Mouse (Mus musculus): Measurements from ENCODE around the gene Hspb1.

Gene Hspb1

GRCm38 (mm10) chr5:135888405-135889215 is 891 bp downstream of the Hspb1 start:
- DNase-seq (ENCODE audit: low read depth, low spot score) = peak; percentile 25

- DNase-seq (ENCODE audit: low read depth, low spot score) = no peak
These were observed 2.6 kb downstream of the Hspb1 start for GRCm38 (mm10) chr5:135890323-135890722.

GRCm38 (mm10) chr5:135890920-135891319 is 3.2 kb downstream of the Hspb1 start:
- DNase-seq (ENCODE audit: low read depth, low spot score) = no peak

- DNase-seq (ENCODE audit: low read depth, low spot score) = no peak
These were observed 5.1 kb downstream of the Hspb1 start for GRCm38 (mm10) chr5:135892589-135893351.

- DNase-seq (ENCODE audit: low read depth, low spot score) = no peak
These were observed 7.2 kb downstream of the Hspb1 start for GRCm38 (mm10) chr5:135894958-135895357.

GRCm38 (mm10) chr5:135898028-135898427 is 10.3 kb downstream of the Hspb1 start:
- peak; percentile 84 for DNase-seq (ENCODE audit: low read depth, low spot score)

- DNase-seq (ENCODE audit: low read depth, low spot score) = no peak
These were observed 11.3 kb downstream of the Hspb1 start for GRCm38 (mm10) chr5:135898995-135899394.

- DNase-seq (ENCODE audit: low read depth, low spot score) = no peak
These were observed 12.1 kb downstream of the Hspb1 start for GRCm38 (mm10) chr5:135899833-135900232.

GRCm38 (mm10) chr5:135900701-135901100 is 13.0 kb downstream of the Hspb1 start:
- peak; percentile 22 for DNase-seq (ENCODE audit: low read depth, low spot score)

GRCm38 (mm10) chr5:135901354-135902095 is 13.8 kb downstream of the Hspb1 start:
- peak; percentile 65 for DNase-seq (ENCODE audit: low read depth, low spot score)

GRCm38 (mm10) chr5:135903058-135903457 is 15.3 kb downstream of the Hspb1 start:
- DNase-seq (ENCODE audit: low read depth, low spot score) = no peak

- DNase-seq (ENCODE audit: low read depth, low spot score) = peak; percentile 77
These were observed 15.9 kb downstream of the Hspb1 start for GRCm38 (mm10) chr5:135903551-135904151.

GRCm38 (mm10) chr5:135904259-135904658 is 16.5 kb downstream of the Hspb1 start:
- no peak for DNase-seq (ENCODE audit: low read depth, low spot score)

GRCm38 (mm10) chr5:135905320-135906225 is 17.9 kb downstream of the Hspb1 start:
- DNase-seq (ENCODE audit: low read depth, low spot score) = no peak

- DNase-seq (ENCODE audit: low read depth, low spot score) = no peak
These were observed 19.1 kb downstream of the Hspb1 start for GRCm38 (mm10) chr5:135906846-135907245.

- no peak for DNase-seq (ENCODE audit: low read depth, low spot score)
These were observed 19.5 kb downstream of the Hspb1 start for GRCm38 (mm10) chr5:135907256-135907655.

GRCm38 (mm10) chr5:135908185-135908584 is 20.5 kb downstream of the Hspb1 start:
- DNase-seq (ENCODE audit: low read depth, low spot score) = no peak

GRCm38 (mm10) chr5:135908989-135909388 is 21.3 kb downstream of the Hspb1 start:
- no peak for DNase-seq (ENCODE audit: low read depth, low spot score)

GRCm38 (mm10) chr5:135909646-135910045 is 21.9 kb downstream of the Hspb1 start:
- no peak for DNase-seq (ENCODE audit: low read depth, low spot score)

- no peak for DNase-seq (ENCODE audit: low read depth, low spot score)
These were observed 23.1 kb downstream of the Hspb1 start for GRCm38 (mm10) chr5:135910813-135911212.

Data from CD4-positive, CD25-positive, alpha-beta regulatory T cell, adult 2 months (primary cell).